Mouse (Mus musculus): ENCODE measurements around the gene Gpr39.

- TF ChIP-seq CTCF (IDR thresholded peaks at IDR 0.05; ENCODE audit: borderline replicate concordance, insufficient read depth, low read depth, low read length) (no peak), POLR2A (IDR thresholded peaks at IDR 0.05; ENCODE audit: borderline replicate concordance, insufficient read depth, low read length) (no peak)
Observed at GRCm38 (mm10) chr1:125800506-125800905, 123.7 kb downstream of the Gpr39 start.
